Mouse (Mus musculus): ENCODE results near the gene Mapk10. TPM values are rescaled to one million over a fixed set of nuclear protein-coding genes. Genes with fewer than 3 reads are reported as not detected.

The Mapk10 gene
- polyA plus RNA-seq, 1 experiment from 2014 or later, result 0.59 TPM

DNA sequence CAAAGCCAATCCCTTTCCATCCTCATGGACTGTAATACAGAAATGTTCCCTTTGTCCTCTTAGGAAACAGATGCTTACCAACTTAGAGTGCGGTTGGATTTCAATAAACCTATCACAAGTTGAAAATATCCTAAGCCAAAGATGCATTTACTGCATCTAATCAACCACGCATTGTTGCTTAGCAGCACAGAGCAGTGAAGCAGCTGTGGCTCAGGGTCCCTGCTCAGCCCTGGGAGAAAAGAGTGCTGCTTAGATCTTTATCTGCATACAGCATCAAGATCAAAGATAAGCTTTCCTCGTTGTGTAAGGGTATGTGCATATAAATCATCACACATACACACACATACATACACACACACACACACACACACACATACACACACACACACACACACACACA is 190.2 kb downstream of the Mapk10 start:
- Histone ChIP-seq H3K27ac (replicated peaks; ENCODE audit: low read depth, low read length) (no peak overlapping the region), H3K27me3 (ENCODE audit: control insufficient read depth, insufficient read depth, low read length) (no peaks in the 10 kb centered on the region), H3K4me2 (ENCODE audit: low read depth, severe bottlenecking) (no peak overlapping the region), H3K36me3 (ENCODE audit: control insufficient read depth, insufficient read depth, low read length) (no peaks in the 10 kb centered on the region), H3K9ac (ENCODE audit: low read length) (no peak overlapping the region), H3K9me3 (ENCODE audit: control insufficient read depth, low read length) (no peaks in the 10 kb centered on the region), H3K4me1 (ENCODE audit: control insufficient read depth, insufficient read depth, low read length) (no peaks in the 10 kb centered on the region), H3K4me3 (ENCODE audit: low read depth, low read length) (no peak overlapping the region)
- ATAC-seq (ENCODE audit: insufficient number of reproducible peaks, low FRiP score, low TSS enrichment, low read depth) (no peak), DNase-seq (ENCODE audit: low spot score) (no peak)
- 57% methylated on average over 3 of the region's 3 CpGs for WGBS

GRCm38 (mm10) chr5:103020127-103020526 is 191.0 kb downstream of the Mapk10 start:
- Histone ChIP-seq H3K36me3 (ENCODE audit: control insufficient read depth, insufficient read depth, low read length) (no peaks in the 10 kb centered on the region), H3K4me1 (ENCODE audit: control insufficient read depth, insufficient read depth, low read length) (no peaks in the 10 kb centered on the region), H3K27me3 (ENCODE audit: control insufficient read depth, insufficient read depth, low read length) (no peaks in the 10 kb centered on the region), H3K4me3 (ENCODE audit: low read depth, low read length) (no peak overlapping the region), H3K9ac (ENCODE audit: low read length) (no peak overlapping the region), H3K4me2 (ENCODE audit: low read depth, severe bottlenecking) (no peak overlapping the region), H3K9me3 (ENCODE audit: control insufficient read depth, low read length) (no peaks in the 10 kb centered on the region), H3K27ac (replicated peaks; ENCODE audit: low read depth, low read length) (no peak overlapping the region)
- ATAC-seq (ENCODE audit: insufficient number of reproducible peaks, low FRiP score, low TSS enrichment, low read depth) (no peak), DNase-seq (ENCODE audit: low spot score) (no peak)
- 90% methylated on average over 5 of the region's 5 CpGs for WGBS

- Histone ChIP-seq H3K9ac (ENCODE audit: low read length) (no peak overlapping the region), H3K9me3 (ENCODE audit: control insufficient read depth, low read length) (no peaks in the 10 kb centered on the region), H3K27me3 (ENCODE audit: control insufficient read depth, insufficient read depth, low read length) (no peaks in the 10 kb centered on the region), H3K4me1 (ENCODE audit: control insufficient read depth, insufficient read depth, low read length) (no peaks in the 10 kb centered on the region), H3K4me2 (ENCODE audit: low read depth, severe bottlenecking) (no peak overlapping the region), H3K27ac (replicated peaks; ENCODE audit: low read depth, low read length) (no peak overlapping the region), H3K36me3 (ENCODE audit: control insufficient read depth, insufficient read depth, low read length) (no peaks in the 10 kb centered on the region), H3K4me3 (ENCODE audit: low read depth, low read length) (no peak overlapping the region)
- ATAC-seq (ENCODE audit: insufficient number of reproducible peaks, low FRiP score, low TSS enrichment, low read depth) (no peak), DNase-seq (ENCODE audit: low spot score) (no peak)
- WGBS, result 83% methylated on average over 7 of the region's 7 CpGs
Measured at GRCm38 (mm10) chr5:103017637-103018036, 193.5 kb downstream of the Mapk10 start.

GRCm38 (mm10) chr5:103014309-103014708 is 196.8 kb downstream of the Mapk10 start:
- H3K4me1 ChIP-seq (ENCODE audit: control insufficient read depth, insufficient read depth, low read length), result no peaks in the 10 kb centered on the region
- H3K9ac ChIP-seq (ENCODE audit: low read length), result no peak overlapping the region
- no peak overlapping the region for H3K4me2 ChIP-seq (ENCODE audit: low read depth, severe bottlenecking)
- WGBS, result 93% methylated on average over 4 of the region's 4 CpGs
- H3K36me3 ChIP-seq (ENCODE audit: control insufficient read depth, insufficient read depth, low read length), result no peaks in the 10 kb centered on the region
- ATAC-seq (ENCODE audit: insufficient number of reproducible peaks, low FRiP score, low TSS enrichment, low read depth), result no peak
- no peak overlapping the region for H3K27ac ChIP-seq (replicated peaks; ENCODE audit: low read depth, low read length)
- H3K27me3 ChIP-seq (ENCODE audit: control insufficient read depth, insufficient read depth, low read length), result no peaks in the 10 kb centered on the region
- no peak overlapping the region for H3K4me3 ChIP-seq (ENCODE audit: low read depth, low read length)
- H3K9me3 ChIP-seq (ENCODE audit: control insufficient read depth, low read length), result no peaks in the 10 kb centered on the region
- no peak for DNase-seq (ENCODE audit: low spot score)

DNA sequence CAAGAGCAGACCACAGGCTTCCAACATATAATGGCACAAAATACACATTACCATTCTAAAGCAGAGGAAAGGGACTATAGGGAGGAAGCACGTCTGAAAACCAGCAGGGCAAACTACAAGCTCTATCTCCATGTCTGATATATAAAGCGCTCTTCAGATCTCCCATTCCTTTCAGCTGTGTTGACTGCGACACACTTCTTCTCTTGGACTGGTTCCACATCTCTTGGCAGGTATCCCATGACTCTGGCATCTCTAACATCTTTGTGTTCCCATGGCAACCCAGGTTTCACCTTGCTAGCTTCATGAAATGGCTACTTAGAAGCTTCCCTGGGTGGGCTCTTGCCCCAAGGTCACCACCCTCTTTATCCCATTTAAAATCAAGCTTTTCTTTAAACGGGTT is 202.2 kb downstream of the Mapk10 start:
- no peak overlapping the region for H3K27ac ChIP-seq (replicated peaks; ENCODE audit: low read depth, low read length)
- H3K27me3 ChIP-seq (ENCODE audit: control insufficient read depth, insufficient read depth, low read length), result no peaks in the 10 kb centered on the region
- WGBS, result 88% methylated on average over 4 of the region's 4 CpGs
- ATAC-seq (ENCODE audit: insufficient number of reproducible peaks, low FRiP score, low TSS enrichment, low read depth) (no peak), DNase-seq (ENCODE audit: low spot score) (no peak)
- no peaks in the 10 kb centered on the region for H3K4me1 ChIP-seq (ENCODE audit: control insufficient read depth, insufficient read depth, low read length)
- no peak overlapping the region for H3K4me2 ChIP-seq (ENCODE audit: low read depth, severe bottlenecking)
- no peak overlapping the region for H3K4me3 ChIP-seq (ENCODE audit: low read depth, low read length)
- no peaks in the 10 kb centered on the region for H3K9me3 ChIP-seq (ENCODE audit: control insufficient read depth, low read length)
- no peaks in the 10 kb centered on the region for H3K36me3 ChIP-seq (ENCODE audit: control insufficient read depth, insufficient read depth, low read length)
- no peak overlapping the region for H3K9ac ChIP-seq (ENCODE audit: low read length)

GRCm38 (mm10) chr5:103002116-103002515 is 209.0 kb downstream of the Mapk10 start:
- peaks cover 5% of the 10 kb centered on the region; the same call in 1 of the 2 replicates for H3K4me1 ChIP-seq (ENCODE audit: control insufficient read depth, insufficient read depth, low read length)
- H3K36me3 ChIP-seq (ENCODE audit: control insufficient read depth, insufficient read depth, low read length), result no peaks in the 10 kb centered on the region
- no peaks in the 10 kb centered on the region for H3K27me3 ChIP-seq (ENCODE audit: control insufficient read depth, insufficient read depth, low read length)
- DNase-seq (ENCODE audit: low spot score) (peak; percentile 57), ATAC-seq (ENCODE audit: insufficient number of reproducible peaks, low FRiP score, low TSS enrichment, low read depth) (0 out of 2 replicates have a peak, but pooled peaks have one; percentile 17)
- no peaks in the 10 kb centered on the region for H3K9me3 ChIP-seq (ENCODE audit: control insufficient read depth, low read length)
- H3K4me3 ChIP-seq (ENCODE audit: low read depth, low read length), result no peak overlapping the region
- H3K9ac ChIP-seq (ENCODE audit: low read length), result no peak overlapping the region
- 34% methylated on average over 7 of the region's 7 CpGs for WGBS
- no peak overlapping the region for H3K27ac ChIP-seq (replicated peaks; ENCODE audit: low read depth, low read length)
- H3K4me2 ChIP-seq (ENCODE audit: low read depth, severe bottlenecking), result no peak overlapping the region

GRCm38 (mm10) chr5:103000572-103000971 is 210.6 kb downstream of the Mapk10 start:
- H3K27ac ChIP-seq (replicated peaks; ENCODE audit: low read depth, low read length), result no peak overlapping the region
- H3K4me1 ChIP-seq (ENCODE audit: control insufficient read depth, insufficient read depth, low read length), result peaks cover 5% of the 10 kb centered on the region; the same call in 1 of the 2 replicates
- DNase-seq (ENCODE audit: low spot score) (no peak), ATAC-seq (ENCODE audit: insufficient number of reproducible peaks, low FRiP score, low TSS enrichment, low read depth) (no peak)
- no peak overlapping the region for H3K4me2 ChIP-seq (ENCODE audit: low read depth, severe bottlenecking)
- H3K9ac ChIP-seq (ENCODE audit: low read length), result no peak overlapping the region
- H3K4me3 ChIP-seq (ENCODE audit: low read depth, low read length), result no peak overlapping the region
- H3K9me3 ChIP-seq (ENCODE audit: control insufficient read depth, low read length), result no peaks in the 10 kb centered on the region
- no peaks in the 10 kb centered on the region for H3K36me3 ChIP-seq (ENCODE audit: control insufficient read depth, insufficient read depth, low read length)
- no peaks in the 10 kb centered on the region for H3K27me3 ChIP-seq (ENCODE audit: control insufficient read depth, insufficient read depth, low read length)
- WGBS, result 89% methylated on average over 6 of the region's 6 CpGs

GRCm38 (mm10) chr5:102998524-102998923 is 212.6 kb downstream of the Mapk10 start:
- DNase-seq (ENCODE audit: low spot score), result no peak
- Histone ChIP-seq H3K9ac (ENCODE audit: low read length) (no peak overlapping the region), H3K4me3 (ENCODE audit: low read depth, low read length) (no peak overlapping the region), H3K27me3 (ENCODE audit: control insufficient read depth, insufficient read depth, low read length) (no peaks in the 10 kb centered on the region), H3K4me1 (ENCODE audit: control insufficient read depth, insufficient read depth, low read length) (peaks cover 5% of the 10 kb centered on the region; the same call in 1 of the 2 replicates), H3K9me3 (ENCODE audit: control insufficient read depth, low read length) (no peaks in the 10 kb centered on the region), H3K4me2 (ENCODE audit: low read depth, severe bottlenecking) (no peak overlapping the region), H3K27ac (replicated peaks; ENCODE audit: low read depth, low read length) (no peak overlapping the region), H3K36me3 (ENCODE audit: control insufficient read depth, insufficient read depth, low read length) (no peaks in the 10 kb centered on the region)
- no peak for ATAC-seq (ENCODE audit: insufficient number of reproducible peaks, low FRiP score, low TSS enrichment, low read depth)
- WGBS, result 90% methylated on average over 7 of the region's 7 CpGs

- peaks cover 5% of the 10 kb centered on the region; the same call in 1 of the 2 replicates for H3K4me1 ChIP-seq (ENCODE audit: control insufficient read depth, insufficient read depth, low read length)
- no peaks in the 10 kb centered on the region for H3K9me3 ChIP-seq (ENCODE audit: control insufficient read depth, low read length)
- ATAC-seq (ENCODE audit: insufficient number of reproducible peaks, low FRiP score, low TSS enrichment, low read depth), result no peak
- no peaks in the 10 kb centered on the region for H3K27me3 ChIP-seq (ENCODE audit: control insufficient read depth, insufficient read depth, low read length)
- WGBS, result 88% methylated on average over 11 of the region's 11 CpGs
- H3K36me3 ChIP-seq (ENCODE audit: control insufficient read depth, insufficient read depth, low read length), result no peaks in the 10 kb centered on the region
- H3K4me2 ChIP-seq (ENCODE audit: low read depth, severe bottlenecking), result no peak overlapping the region
- no peak overlapping the region for H3K4me3 ChIP-seq (ENCODE audit: low read depth, low read length)
- no peak for DNase-seq (ENCODE audit: low spot score)
- H3K27ac ChIP-seq (replicated peaks; ENCODE audit: low read depth, low read length), result no peak overlapping the region
- no peak overlapping the region for H3K9ac ChIP-seq (ENCODE audit: low read length)
Measured at GRCm38 (mm10) chr5:102997907-102998306, 213.2 kb downstream of the Mapk10 start.

Data from limb, embryonic 11.5 days (tissue).